Mouse (Mus musculus) ES-Bruce4 (cell line): ENCODE measurements around the gene 4930404H24Rik.

ENCODE experiments used
- CTCF ChIP-seq: IDR thresholded peaks from one replicate; pipeline ENCODE4 v1.8.1; 2011; ENCODE audit warnings: low read depth, low read length
- EP300 ChIP-seq: IDR thresholded peaks from 2 replicates; pipeline ENCODE4 v1.6.1; 2011; ENCODE audit warnings: low read depth, low read length; ENCODE audit not compliant: insufficient read depth
- POLR2A ChIP-seq: IDR thresholded peaks from one replicate; pipeline ENCODE4 v1.8.1; 2011; ENCODE audit warnings: low read length; ENCODE audit not compliant: insufficient read depth

GRCm38 (mm10) chr2:153467372-153467771 lies 25.2 kb upstream of the 4930404H24Rik start:
- TF ChIP-seq EP300 (no peak), CTCF (no peak), POLR2A (no peak)
